Mouse (Mus musculus): ENCODE results near the gene Patl2.

The Patl2 gene

GRCm38 (mm10) chr2:122172188-122172587, 13.8 kb downstream of the Patl2 start:
- DNase-seq (ENCODE audit: low read depth, low spot score), result no peak

GRCm38 (mm10) chr2:122171292-122171691, 14.7 kb downstream of the Patl2 start:
- DNase-seq (ENCODE audit: low read depth, low spot score), result no peak

- DNase-seq (ENCODE audit: low read depth, low spot score), result no peak
Measured at GRCm38 (mm10) chr2:122164293-122164692, 21.7 kb downstream of the Patl2 start.

- DNase-seq (ENCODE audit: low read depth, low spot score), result no peak
Measured at GRCm38 (mm10) chr2:122163430-122164195, 22.4 kb downstream of the Patl2 start.

GRCm38 (mm10) chr2:122162529-122162928, 23.5 kb downstream of the Patl2 start:
- no peak for DNase-seq (ENCODE audit: low read depth, low spot score)

GRCm38 (mm10) chr2:122161542-122161941, 24.4 kb downstream of the Patl2 start:
- DNase-seq (ENCODE audit: low read depth, low spot score), result no peak

- no peak for DNase-seq (ENCODE audit: low read depth, low spot score)
Measured at GRCm38 (mm10) chr2:122160680-122161079, 25.3 kb downstream of the Patl2 start, which contains the start of gene Trim69. Gene Trim69, plus strand, starts transcription at chr2:122160700.

- DNase-seq (ENCODE audit: low read depth, low spot score), result no peak
Measured at GRCm38 (mm10) chr2:122159667-122160066, 26.3 kb downstream of the Patl2 start.

- DNase-seq (ENCODE audit: low read depth, low spot score), result no peak
Measured at GRCm38 (mm10) chr2:122158362-122158802, 27.6 kb downstream of the Patl2 start.

GRCm38 (mm10) chr2:122157561-122157960, 28.4 kb downstream of the Patl2 start:
- no peak for DNase-seq (ENCODE audit: low read depth, low spot score)

- DNase-seq (ENCODE audit: low read depth, low spot score), result no peak
Measured at GRCm38 (mm10) chr2:122156051-122156700, 29.8 kb downstream of the Patl2 start.

- DNase-seq (ENCODE audit: low read depth, low spot score), result no peak
Measured at GRCm38 (mm10) chr2:122155292-122155691, 30.7 kb downstream of the Patl2 start.

GRCm38 (mm10) chr2:122154479-122154878, 31.5 kb downstream of the Patl2 start:
- no peak for DNase-seq (ENCODE audit: low read depth, low spot score)

GRCm38 (mm10) chr2:122153681-122154365, 32.2 kb downstream of the Patl2 start:
- DNase-seq (ENCODE audit: low read depth, low spot score), result no peak

- DNase-seq (ENCODE audit: low read depth, low spot score), result no peak
Measured at GRCm38 (mm10) chr2:122152850-122153249, 33.1 kb downstream of the Patl2 start.

- DNase-seq (ENCODE audit: low read depth, low spot score), result no peak
Measured at GRCm38 (mm10) chr2:122151221-122151620, 34.8 kb downstream of the Patl2 start.

GRCm38 (mm10) chr2:122149716-122150115, 36.3 kb downstream of the Patl2 start:
- no peak for DNase-seq (ENCODE audit: low read depth, low spot score)

GRCm38 (mm10) chr2:122149316-122149715, 36.7 kb downstream of the Patl2 start:
- no peak for DNase-seq (ENCODE audit: low read depth, low spot score)

GRCm38 (mm10) chr2:122148242-122148917, 37.6 kb downstream of the Patl2 start:
- DNase-seq (ENCODE audit: low read depth, low spot score), result no peak

GRCm38 (mm10) chr2:122147508-122148241, 38.3 kb downstream of the Patl2 start, which contains the start of gene B2m:
Gene B2m, plus strand, starts transcription at chr2:122147686.
- DNase-seq (ENCODE audit: low read depth, low spot score), result peak; percentile 79

GRCm38 (mm10) chr2:122146687-122147086, 39.3 kb downstream of the Patl2 start:
- DNase-seq (ENCODE audit: low read depth, low spot score), result no peak

Data from brain, embryonic 18.5 days (tissue).